Mouse (Mus musculus) heart, postnatal 14 days (tissue): ENCODE data around the gene Bicd2. TPM values are rescaled to one million over a fixed set of nuclear protein-coding genes. Genes with fewer than 3 reads are reported as not detected.

ENCODE experiments used
- DNase-seq, 2 experiments: peaks; one replicate each; pipeline ENCODE4 v3.0.0; 2021 to 2022
- intact Hi-C: fragments of 180-260 bp; cut with DNase I; formaldehyde crosslinking; loops from one replicate; pipeline ENCODE4 v1.15.1; 2025
- total RNA-seq, 2 experiments: library from RNA; stranded (reverse); gene quantifications; 2 replicates each; pipeline ENCODE4 v1.2.3; 2021

Gene Bicd2
- total RNA-seq, 2 experiments from 2014 or later = 72.1 to 77.7 TPM

DNA sequence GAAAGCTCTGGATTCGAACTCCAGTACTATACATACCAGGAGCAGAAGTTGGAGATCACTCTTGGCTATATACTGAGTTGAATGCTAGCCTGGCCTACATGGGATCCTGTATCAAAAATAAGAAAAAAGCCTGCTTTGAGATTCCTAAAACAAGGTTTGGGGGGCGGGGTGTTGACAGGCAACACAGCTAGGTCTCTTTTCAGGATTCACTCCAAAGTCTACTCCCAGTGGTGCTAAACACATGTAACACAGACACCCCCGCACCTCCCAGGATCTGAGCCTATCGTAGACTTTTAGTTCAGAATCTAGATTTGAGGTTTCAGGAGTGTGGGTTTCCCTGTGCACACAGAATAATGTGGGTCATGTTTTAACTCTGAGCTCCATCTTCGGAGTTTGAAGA, 18.6 kb upstream of the Bicd2 start:
- no peak for DNase-seq
- intact Hi-C loops = no loop called here

DNA sequence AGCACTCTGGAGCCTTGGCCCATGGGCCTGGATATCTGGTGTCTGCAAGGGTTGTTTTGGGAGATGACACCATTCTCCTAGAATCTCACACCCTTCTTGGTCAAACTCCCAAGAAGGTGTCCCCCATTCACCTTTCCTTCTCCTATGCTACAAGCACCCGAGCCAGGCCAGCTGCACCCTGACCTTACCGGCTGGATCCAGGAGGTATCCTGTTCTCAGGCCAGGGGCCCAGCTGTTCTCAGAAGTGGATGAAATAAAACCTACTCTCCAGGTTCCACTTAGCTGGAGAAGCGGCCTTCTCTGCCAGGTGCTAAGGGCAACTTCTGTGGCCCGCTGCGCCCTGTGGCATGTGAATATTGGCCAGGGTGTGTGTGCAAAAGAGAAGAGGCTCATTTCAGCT, 16.5 kb upstream of the Bicd2 start:
- DNase-seq = no peak
- intact Hi-C loops = loop anchor here (5.0 kb wide), 1 partner anchor 317 kb away; no protein-coding TSS in a partner anchor

DNA sequence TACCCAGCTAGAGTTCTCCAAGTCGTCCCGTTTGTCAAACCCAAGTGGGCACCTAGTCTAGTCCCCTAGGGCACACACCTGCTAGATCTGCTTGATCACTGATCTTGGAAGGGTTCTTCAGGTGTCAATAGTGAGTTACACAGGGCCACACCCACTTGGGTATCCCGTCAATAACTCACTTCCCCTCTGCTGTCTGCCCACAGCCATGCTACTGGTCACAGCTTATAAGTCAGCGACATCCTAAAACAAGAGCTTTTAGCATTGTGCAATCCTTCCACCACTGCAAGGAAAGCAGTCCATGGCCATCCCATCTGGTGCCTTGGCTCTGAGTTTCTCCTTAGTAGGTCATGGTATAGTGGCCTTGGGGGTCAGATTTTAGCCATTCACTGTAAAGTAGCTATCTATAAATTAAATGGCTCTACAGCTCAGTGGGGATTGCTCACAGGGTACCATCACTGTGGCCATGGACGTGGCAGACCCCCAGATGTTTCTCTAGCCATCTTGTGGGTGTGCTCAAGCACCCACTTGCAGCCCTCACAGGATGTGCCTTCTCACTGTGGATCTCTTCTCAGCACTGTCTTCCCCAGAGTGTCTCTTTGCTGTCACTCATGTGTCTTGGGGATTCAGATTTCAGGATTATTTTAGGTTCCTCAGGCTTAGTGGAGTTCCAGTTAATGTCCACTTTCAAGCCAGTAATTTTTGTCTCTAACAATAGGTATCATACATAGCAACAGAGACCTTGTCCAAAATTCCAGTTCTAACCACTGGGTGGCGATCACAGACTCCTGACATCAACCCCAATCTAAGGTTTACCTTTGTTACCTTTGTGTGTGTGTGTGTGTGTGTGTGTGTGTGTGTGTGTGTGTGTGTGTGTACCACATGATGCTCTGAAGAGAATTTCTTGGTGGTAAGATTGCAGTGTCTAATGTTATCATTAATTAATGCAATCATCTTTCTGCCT, 14.9 kb upstream of the Bicd2 start:
- DNase-seq = peak; percentile 53 to 69
- intact Hi-C loops = loop anchor here (1.0 to 5.0 kb wide), 2 partner anchors 55 to 316 kb away; no protein-coding TSS in a partner anchor

DNA sequence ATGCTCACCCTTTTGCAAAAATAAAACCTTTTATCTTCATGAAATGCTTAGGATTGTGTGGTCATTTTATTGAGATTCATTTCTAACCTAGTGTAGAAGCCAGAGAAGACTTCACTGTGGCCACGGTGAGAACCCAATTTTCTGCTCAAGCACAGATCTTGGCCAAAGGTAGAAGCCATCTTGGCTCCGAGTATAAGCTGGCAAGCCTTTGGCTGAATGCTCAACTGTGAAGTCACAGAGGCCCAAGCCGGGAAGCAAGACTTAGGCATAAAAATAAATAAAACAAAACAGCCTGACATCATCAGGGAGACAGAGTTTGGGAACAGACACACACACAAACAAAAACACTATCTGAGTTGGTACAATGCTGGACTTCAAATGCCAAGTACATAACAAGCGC, 13.3 kb upstream of the Bicd2 start:
- DNase-seq = no peak
- intact Hi-C loops = loop anchor here (5.0 kb wide), 1 partner anchor 314 kb away; no protein-coding TSS in a partner anchor

DNA sequence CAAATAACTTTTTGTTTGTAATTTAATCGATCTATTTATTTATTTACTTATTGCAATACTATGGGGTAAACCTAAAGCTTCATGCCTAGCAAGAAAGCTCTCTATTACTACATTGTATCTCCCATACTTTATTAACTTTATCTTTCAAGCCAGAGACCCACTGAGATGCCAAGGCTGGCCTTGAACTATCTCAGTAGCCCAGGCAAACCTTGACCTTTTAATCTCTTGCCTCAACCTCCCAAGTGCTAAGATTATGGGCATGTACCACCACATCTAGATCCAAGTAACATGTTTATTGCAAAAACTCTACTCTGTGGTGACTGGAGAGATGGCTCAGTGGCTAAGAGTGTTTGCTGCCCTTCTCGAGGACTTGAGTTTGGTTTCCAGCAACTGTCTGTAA, 8.1 kb upstream of the Bicd2 start:
- intact Hi-C loops = no loop called here

DNA sequence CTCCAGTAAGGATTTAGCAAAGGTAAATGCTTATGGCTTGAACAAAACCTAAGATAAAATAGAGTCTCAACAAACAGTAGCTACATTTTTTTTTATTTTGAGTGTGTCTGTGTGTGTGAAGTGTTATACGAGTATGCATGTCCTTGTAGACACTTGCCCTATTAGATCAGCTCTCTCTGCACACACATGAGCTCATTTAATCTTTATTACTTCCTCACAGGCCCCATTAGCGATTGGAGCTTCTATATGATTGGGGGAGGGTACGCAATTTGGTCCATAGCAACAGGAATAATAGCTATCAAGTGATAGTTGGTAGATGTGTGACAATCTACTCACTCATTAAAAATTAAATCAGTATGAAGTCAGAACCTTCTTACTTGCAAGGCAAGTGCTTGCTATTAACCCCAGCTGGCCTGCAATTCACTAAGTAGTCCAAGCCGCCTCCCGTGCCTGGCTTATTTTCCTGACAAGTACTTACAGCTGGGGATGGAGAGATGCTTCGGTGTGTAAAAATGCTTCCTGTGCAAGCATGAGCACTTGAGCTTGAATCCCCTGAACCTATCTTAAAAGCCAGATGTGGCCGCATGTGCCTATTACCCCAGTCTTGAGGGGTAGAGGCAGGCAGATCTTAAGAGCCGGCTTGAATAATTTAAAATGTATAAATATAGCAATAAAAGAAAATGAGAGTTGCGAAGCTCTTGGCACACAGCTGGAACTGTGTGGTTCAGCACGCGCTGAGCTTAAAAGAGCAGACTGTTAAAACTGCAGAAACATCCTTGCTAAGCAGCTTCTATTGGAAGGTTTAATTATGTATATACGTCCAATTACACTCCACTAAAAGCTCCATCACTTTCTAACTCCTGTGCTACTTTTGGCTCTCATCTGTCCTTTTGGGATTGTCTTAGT, 6.1 kb upstream of the Bicd2 start:
- no peak for DNase-seq
- intact Hi-C loops = no loop called here

More for the DNA sequence above, 8.1 kb upstream of the Bicd2 start:
- DNase-seq = no peak

DNA sequence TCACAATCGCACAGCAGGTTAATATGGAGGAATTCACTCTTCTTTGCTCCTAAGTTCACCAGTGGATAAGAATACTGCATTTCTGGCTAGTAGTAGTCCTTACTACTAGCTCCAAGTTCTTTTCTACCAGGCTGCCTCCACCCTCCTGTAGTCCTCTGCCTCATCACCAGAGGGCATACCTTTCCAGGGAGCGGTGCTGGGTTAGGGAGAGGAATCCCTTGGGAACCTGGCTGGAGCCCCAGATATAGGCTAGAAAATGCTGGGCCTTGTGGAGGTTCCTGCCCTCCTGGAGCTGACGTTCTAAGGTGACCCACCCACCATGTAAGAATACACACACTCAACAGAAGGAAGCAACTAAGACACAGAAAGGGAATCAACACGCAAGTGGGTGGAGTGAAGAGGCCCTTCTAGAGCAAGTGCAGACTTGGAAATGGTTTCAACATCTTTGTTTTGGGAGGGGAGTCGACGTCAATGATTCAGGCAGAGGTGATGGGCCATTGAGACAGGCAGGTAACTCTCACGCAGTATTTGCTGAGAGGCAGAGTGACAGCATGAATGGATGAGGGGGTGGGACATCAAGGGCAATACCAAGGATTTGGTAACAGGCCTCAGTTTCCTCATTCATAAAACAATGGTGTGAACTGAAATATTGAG, 2.4 kb upstream of the Bicd2 start:
- intact Hi-C loops = loop anchor here (1.0 kb wide), 1 partner anchor 42 kb away; no protein-coding TSS in a partner anchor
- DNase-seq = peak; percentile 71 to 81

DNA sequence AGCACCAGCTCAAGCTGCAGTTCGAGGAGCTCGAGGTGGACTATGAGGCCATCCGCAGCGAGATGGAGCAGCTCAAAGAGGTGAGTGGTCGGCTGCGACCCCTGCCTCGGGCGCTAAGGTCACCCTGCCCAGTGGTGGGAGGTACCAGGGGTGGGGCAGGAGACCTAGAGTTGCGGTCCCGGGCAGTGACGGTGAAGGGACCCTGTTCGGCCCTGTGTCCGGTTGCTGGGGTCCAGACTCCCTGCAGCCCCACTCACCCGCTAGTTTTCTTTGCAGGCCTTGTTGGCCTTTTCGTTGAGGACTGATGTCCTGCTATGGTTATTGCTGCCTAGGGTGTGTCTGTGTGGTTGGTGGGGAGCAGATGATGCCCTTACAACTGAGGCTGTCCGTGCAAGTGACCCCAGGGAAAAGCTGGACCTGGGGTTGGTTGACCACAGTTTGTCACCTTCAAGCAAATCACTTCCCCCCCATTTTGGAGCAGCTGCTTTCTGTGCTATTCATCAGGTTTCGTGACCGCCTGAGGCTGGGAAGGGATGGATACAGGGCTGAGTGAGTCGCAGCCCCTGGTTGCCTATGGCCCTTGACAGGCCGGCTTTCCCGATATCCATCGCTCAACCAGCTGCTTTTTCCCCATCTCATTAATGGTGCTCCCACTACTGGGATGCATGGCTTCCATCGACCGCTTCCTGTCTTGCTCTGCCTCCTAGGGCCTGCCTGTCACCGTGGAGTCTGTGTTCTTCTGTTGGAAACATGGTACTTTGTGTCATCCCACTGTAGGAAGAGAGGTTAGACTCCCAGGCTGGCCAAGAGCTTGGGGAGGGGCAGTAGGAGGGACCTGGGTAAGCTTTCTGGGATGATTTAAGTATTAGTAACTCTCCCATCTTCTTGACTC, 692 bp downstream of the Bicd2 start:
- intact Hi-C loops = no loop called here

DNA sequence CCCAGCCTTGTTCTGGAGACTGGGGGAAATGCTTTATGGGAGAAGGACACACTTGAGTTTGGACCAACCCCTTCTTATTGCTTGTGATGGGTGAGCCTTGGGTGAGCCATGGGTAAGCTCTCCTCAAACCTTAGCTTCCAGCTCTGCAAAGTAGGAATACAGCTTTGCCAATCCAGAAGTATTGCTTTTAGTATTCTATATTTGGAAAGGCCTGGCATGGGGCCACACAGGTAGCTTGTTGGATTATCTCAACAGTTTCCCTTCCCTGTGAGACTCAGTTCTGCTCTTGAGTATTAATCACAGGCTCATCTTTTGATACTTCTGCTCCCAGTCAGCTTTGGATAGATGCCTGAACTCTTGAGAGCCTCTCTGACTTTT, 1.3 kb downstream of the Bicd2 start:
- no peak for DNase-seq
- intact Hi-C loops = no loop called here

More for the DNA sequence above, 692 bp downstream of the Bicd2 start:
- DNase-seq = peak in 1 of 2 experiments; percentile 17

DNA sequence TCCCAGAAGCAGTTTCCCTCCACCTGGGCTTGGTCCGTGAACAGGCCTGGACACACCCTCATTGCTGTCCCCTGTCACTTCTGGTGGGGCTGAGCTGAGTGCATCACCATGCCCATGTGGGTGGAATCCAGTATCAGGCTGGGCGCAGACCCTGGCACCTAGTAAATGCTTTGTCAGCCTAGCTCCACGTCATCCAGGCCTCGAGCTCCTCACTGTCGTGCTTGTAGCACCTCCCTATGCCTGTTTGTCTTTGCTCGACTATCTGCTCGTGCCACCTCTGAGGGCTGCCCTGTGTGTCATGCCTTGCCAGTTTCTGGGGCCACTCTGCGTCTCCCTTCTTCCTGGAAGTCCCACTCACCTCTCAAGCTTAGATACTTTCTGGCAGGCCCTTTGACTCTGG, 3.2 kb downstream of the Bicd2 start:
- intact Hi-C loops = no loop called here
- no peak for DNase-seq

DNA sequence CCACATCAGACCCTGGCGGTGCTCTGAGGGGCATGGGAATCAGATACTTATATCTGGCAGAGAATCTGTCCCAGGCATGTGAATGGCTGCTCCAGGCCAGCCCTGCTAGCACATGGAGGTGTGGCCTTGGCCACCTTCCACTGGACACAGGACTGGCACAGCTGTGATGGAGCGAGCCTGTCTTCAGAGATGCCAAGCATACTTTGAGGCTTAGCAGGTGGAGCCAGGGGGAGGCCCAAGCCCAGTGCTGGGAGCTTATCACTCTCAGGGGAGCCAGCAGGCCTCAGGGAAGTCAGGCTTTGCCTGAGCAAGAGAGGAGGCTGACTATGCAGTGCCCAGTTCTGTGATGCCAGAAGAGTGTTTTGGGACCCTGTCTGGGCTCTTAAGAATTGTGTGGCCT, 4.1 kb downstream of the Bicd2 start:
- DNase-seq = peak; percentile 67 to 83
- intact Hi-C loops = no loop called here

DNA sequence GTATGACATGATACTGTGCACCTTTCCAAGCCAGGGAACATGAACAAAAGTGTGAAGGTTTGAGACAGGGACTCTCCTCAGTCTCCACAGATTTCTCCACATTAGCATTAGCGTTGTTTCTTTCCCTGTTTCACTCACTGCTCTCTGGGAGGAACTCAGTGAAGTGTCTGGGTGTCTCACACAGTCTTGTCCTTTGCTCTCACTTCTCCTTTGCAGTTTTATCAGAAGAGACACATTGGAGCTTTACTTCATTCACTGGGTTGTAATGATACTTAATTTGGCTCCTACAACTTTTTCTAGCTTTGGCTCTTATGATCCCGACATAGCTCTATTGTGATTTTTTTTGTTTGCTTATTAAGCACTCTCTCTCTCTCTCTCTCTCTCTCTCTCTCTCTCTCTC, 7.1 kb downstream of the Bicd2 start:
- intact Hi-C loops = no loop called here
- no peak for DNase-seq

DNA sequence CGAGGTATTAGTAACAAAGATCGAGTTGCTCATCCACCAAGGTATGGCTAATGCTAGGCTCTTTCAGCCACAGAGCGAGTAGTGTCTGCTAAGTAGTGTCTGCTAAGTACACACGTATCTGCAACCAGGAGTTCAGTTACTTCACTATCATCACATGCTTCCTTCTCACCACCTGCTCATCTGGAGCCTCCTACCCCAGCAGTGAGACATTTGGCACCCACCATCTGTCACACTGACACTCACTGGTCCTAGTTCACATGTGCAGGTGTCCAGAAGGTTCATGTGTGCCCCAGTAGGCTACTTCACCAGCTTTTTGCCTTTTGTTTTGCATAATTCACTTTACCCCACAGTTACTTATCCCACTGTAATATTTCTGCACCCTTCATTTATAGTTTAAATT, 8.0 kb downstream of the Bicd2 start:
- intact Hi-C loops = no loop called here
- DNase-seq = no peak

DNA sequence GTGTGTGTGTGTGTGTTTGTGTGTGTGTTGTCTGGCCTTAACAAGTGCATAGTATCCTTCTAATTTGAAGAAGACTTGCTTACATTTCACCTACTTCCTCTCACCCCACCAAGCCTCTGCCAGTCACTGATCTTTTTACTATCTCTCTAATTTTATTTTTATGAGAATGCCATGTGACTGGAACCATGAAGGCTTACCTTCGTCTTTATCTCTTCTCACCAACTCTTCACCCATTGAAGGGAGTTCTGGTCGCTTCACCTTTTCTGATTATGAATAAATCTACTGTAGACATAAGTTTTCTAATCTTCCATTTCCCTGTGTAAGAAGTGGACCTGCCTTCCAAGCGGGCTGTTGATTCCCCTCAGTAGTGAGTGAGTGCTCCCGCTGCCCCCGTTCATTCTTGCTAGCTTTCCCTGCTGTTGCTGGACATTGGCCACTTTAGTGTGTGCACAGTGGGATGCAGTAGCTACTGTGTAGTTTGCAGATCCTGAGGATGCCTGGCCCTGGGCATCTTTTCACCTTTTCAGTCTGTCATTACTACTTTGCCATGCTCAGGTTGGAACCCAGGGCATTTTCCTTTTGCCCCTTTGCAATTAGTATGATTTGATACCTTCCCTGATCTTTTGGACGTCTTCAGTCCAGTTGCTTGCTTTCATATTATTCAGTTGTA, 8.6 kb downstream of the Bicd2 start:
- DNase-seq = no peak
- intact Hi-C loops = no loop called here

DNA sequence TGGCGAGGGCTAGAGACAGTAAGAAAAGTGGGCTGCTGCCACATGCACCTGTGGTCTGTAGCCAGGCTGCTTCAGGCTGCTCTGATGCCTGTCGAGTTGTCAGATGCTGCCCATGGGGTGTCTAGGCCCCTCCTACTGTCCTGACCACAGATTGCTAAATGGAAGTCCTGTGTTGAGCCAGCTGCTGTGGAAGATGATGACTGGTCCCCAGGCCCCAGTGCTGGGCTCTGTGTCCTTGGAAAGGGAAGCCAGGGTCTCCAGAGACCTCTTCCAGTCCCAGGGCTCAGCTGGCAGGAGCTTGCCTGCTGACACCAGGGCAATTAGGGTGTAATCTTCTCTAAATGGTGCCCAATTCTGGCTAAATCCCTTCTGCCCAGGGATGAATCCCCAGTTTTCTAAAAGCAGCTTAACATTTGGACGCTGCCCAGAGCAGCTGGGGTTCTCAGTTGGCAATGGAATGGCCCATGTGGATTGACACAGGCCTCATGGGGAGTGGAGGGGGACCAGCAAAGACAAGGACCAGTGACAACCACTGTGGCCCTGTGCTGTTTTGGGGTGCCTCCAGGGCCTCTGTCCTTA, 11.3 kb downstream of the Bicd2 start:
- peak; percentile 52 to 55 for DNase-seq
- intact Hi-C loops = no loop called here

DNA sequence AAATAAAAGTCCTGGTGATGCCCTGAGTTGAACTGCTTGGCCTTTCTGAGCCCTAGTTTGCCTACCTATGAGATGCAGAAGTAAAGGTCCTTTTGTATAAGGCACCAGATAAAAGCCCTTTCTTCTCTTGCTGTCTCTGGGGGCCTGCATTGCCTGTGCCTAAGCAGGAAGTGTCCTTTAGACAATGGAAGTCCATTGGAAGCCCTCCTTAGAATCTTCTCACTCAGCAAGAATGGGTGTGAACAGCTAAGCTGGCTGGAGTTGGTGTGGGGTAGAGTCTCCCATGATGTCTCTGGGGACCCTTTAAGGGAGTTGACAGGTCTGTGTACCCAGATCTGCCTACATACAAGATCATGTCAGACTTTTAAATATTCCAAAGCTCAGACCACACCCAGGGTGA, 12.0 kb downstream of the Bicd2 start:
- intact Hi-C loops = no loop called here
- no peak for DNase-seq

DNA sequence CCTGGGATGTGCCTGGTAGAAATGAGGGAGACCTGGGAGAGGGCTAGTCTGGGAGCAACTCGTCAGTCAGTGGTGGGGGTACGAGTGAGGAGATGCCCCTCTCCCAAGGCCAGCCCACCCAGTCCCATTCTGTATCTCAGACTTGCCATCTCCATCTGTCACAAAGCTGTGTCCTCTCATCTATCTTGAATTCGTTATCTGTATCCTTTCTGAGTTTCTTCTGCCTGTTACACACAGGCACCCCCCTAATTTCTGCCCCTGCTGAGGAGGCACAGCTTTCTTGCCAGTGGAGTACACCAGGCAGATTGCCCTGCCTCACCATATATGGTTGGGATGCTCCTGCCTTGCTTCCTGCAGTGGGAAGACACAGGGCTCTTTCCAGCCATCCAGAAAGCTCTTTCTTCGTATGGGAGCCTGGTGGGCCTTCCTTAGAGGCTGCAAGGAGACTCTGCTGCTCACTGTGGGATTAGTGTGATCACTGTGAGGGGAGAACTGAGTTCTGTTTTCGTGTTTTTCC, 12.7 kb downstream of the Bicd2 start:
- intact Hi-C loops = no loop called here
- DNase-seq = no peak

DNA sequence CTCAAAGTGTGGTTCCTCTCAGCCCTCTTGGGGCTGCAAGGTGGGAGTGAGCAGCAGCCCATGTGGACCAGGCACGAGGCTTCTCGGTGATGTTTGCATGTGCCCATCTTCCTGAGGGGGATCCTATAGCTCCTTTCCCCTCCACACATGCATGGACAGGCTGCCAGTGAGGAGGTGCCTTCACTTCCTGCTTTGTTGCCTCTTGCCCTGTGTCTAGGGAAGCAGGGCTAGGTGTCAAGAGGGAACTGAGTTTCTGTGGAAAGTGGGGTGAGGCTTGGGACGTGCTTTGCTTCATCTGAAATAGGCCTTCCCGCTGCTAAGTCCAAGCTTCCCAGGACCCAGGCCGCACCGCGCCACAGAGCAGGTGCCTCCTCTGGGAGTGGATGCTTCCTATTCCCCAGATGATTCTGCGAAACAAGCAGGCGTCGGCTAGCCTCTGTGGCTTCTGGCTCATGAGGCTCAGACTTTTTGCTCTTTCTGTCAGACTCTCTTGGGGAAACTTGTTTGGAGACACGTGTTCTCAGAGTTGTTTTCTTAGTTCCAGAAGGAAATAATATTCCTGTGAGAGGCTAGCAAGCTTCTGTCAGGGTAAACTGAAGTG, 14.2 kb downstream of the Bicd2 start:
- no peak for DNase-seq
- intact Hi-C loops = no loop called here
